Mouse (Mus musculus): Measurements from ENCODE around the gene Ppp1cb.

DNA sequence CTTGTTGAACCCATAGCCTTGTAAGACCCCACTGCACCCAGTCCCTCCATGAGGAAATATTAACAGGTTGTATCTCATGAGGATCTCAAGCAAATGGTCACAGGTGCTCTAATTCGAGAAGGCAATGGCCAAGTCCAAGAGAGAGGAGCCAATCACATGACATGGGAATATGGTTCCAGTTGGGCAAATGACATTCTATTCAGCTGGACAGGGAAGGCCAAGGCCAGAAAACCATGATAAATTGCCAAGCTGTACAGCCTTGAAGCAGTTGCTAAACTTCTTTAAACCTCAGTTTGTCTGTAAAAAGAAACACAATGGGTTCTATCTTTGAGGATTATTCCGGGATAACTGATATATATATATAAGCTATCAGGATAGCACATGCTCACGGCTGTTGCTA lies 14.7 kb upstream of the Ppp1cb start:
- TF ChIP-seq CTCF (IDR thresholded peaks at IDR 0.05) (no peak), EP300 (IDR thresholded peaks at IDR 0.05) (no peak)
